Mouse (Mus musculus): ENCODE measurements around the gene P2ry2.

- TF ChIP-seq NRF1 (IDR thresholded peaks at IDR 0.05; ENCODE audit: low read depth, low read length) (no peak), POLR2A (IDR thresholded peaks at IDR 0.05; ENCODE audit: low read depth, low read length) (no peak), POLR2AphosphoS2 (IDR thresholded peaks at IDR 0.05; ENCODE audit: low read depth, low read length) (no peak), MEF2A (IDR thresholded peaks at IDR 0.05; ENCODE audit: borderline replicate concordance, low read depth, low read length) (no peak), RCOR1 (conservative IDR thresholded peaks at IDR 0.05; ENCODE audit: low read depth, low read length) (no peak), KAT2A (IDR thresholded peaks at IDR 0.05; ENCODE audit: insufficient replicate concordance, low read length) (no peak), IRF4 (IDR thresholded peaks at IDR 0.05; ENCODE audit: low read depth, low read length) (no peak), HCFC1 (IDR thresholded peaks at IDR 0.05; ENCODE audit: low read depth, low read length) (no peak), CTCF (conservative IDR thresholded peaks at IDR 0.05 in 1 of 2, IDR thresholded peaks at IDR 0.05 in 1 of 2; ENCODE audit: low read depth in 2 of 2, low read length in 2 of 2) (no peak)
These were observed 44.8 kb downstream of the P2ry2 start for GRCm38 (mm10) chr7:100967850-100968249.
